Mouse (Mus musculus): ENCODE measurements at regions not wholly inside any gene's neighbourhood (a gene's known extent, or its start where the extent isn't known, plus 50 kb on each side); places are given as distances from the start of the nearest gene placed in this dataset.

GRCm38 (mm10) chr8:92072254-92072615 lies 270.4 kb upstream of the Irx3 start:
- Histone ChIP-seq H3K9me3 (ENCODE audit: control insufficient read depth, low read length) (no peaks in the 10 kb centered on the region), H3K4me1 (ENCODE audit: control insufficient read depth, insufficient read depth, low read length) (peaks cover 6% of the 10 kb centered on the region; the same call in 1 of the 2 replicates), H3K36me3 (ENCODE audit: control insufficient read depth, insufficient read depth, low read length) (no peaks in the 10 kb centered on the region), H3K4me2 (ENCODE audit: low read depth) (no peak overlapping the region), H3K4me3 (ENCODE audit: low read depth, low read length) (no peak overlapping the region), H3K9ac (ENCODE audit: low read length) (no peak overlapping the region), H3K27me3 (ENCODE audit: control insufficient read depth, insufficient read depth, low read length) (peaks cover 12% of the 10 kb centered on the region; the same call in 1 of the 2 replicates), H3K27ac (ENCODE audit: low read depth, low read length) (no peak overlapping the region)
- DNase-seq (ENCODE audit: low spot score) (no peak), ATAC-seq (ENCODE audit: insufficient read depth, low FRiP score, low TSS enrichment) (no peak)
- WGBS, result 15% methylated on average over 6 of the region's 6 CpGs

GRCm38 (mm10) chr8:92071305-92072253 lies 269.7 kb upstream of the Irx3 start:
- Histone ChIP-seq H3K27ac (ENCODE audit: low read depth, low read length) (no peak overlapping the region), H3K4me1 (ENCODE audit: control insufficient read depth, insufficient read depth, low read length) (peaks cover 6% of the 10 kb centered on the region; the same call in 1 of the 2 replicates), H3K9me3 (ENCODE audit: control insufficient read depth, low read length) (no peaks in the 10 kb centered on the region), H3K27me3 (ENCODE audit: control insufficient read depth, insufficient read depth, low read length) (peaks cover 12% of the 10 kb centered on the region; the same call in 1 of the 2 replicates), H3K4me3 (ENCODE audit: low read depth, low read length) (no peak overlapping the region), H3K4me2 (ENCODE audit: low read depth) (no peak overlapping the region), H3K36me3 (ENCODE audit: control insufficient read depth, insufficient read depth, low read length) (no peaks in the 10 kb centered on the region), H3K9ac (ENCODE audit: low read length) (no peak overlapping the region)
- 29% methylated on average over 21 of the region's 21 CpGs for WGBS
- ATAC-seq (ENCODE audit: insufficient read depth, low FRiP score, low TSS enrichment), result no peak
- no peak for DNase-seq (ENCODE audit: low spot score)

GRCm38 (mm10) chr8:92070704-92071103 lies 268.8 kb upstream of the Irx3 start:
- no peak overlapping the region for H3K4me3 ChIP-seq (ENCODE audit: low read depth, low read length)
- H3K27ac ChIP-seq (ENCODE audit: low read depth, low read length), result no peak overlapping the region
- DNase-seq (ENCODE audit: low spot score), result no peak
- no peaks in the 10 kb centered on the region for H3K36me3 ChIP-seq (ENCODE audit: control insufficient read depth, insufficient read depth, low read length)
- H3K9me3 ChIP-seq (ENCODE audit: control insufficient read depth, low read length), result no peaks in the 10 kb centered on the region
- no peak for ATAC-seq (ENCODE audit: insufficient read depth, low FRiP score, low TSS enrichment)
- H3K9ac ChIP-seq (ENCODE audit: low read length), result no peak overlapping the region
- WGBS, result 15% methylated on average over 8 of the region's 8 CpGs
- peaks cover 12% of the 10 kb centered on the region for H3K4me1 ChIP-seq (ENCODE audit: control insufficient read depth, insufficient read depth, low read length)
- H3K4me2 ChIP-seq (ENCODE audit: low read depth), result no peak overlapping the region
- peaks cover 12% of the 10 kb centered on the region; the same call in 1 of the 2 replicates for H3K27me3 ChIP-seq (ENCODE audit: control insufficient read depth, insufficient read depth, low read length)

- H3K27ac ChIP-seq (ENCODE audit: low read depth, low read length), result no peak overlapping the region
- peak; percentile 55 for DNase-seq (ENCODE audit: low spot score)
- peaks cover 5% of the 10 kb centered on the region; the same call in 1 of the 2 replicates for H3K27me3 ChIP-seq (ENCODE audit: control insufficient read depth, insufficient read depth, low read length)
- no peaks in the 10 kb centered on the region for H3K9me3 ChIP-seq (ENCODE audit: control insufficient read depth, low read length)
- 12% methylated on average over 8 of the region's 8 CpGs for WGBS
- no peak overlapping the region for H3K9ac ChIP-seq (ENCODE audit: low read length)
- peaks cover 22% of the 10 kb centered on the region for H3K4me1 ChIP-seq (ENCODE audit: control insufficient read depth, insufficient read depth, low read length)
- peak; percentile 53; the same call in 1 of the 2 replicates for ATAC-seq (ENCODE audit: insufficient read depth, low FRiP score, low TSS enrichment)
- no peaks in the 10 kb centered on the region for H3K36me3 ChIP-seq (ENCODE audit: control insufficient read depth, insufficient read depth, low read length)
- H3K4me3 ChIP-seq (ENCODE audit: low read depth, low read length), result no peak overlapping the region
- no peak overlapping the region for H3K4me2 ChIP-seq (ENCODE audit: low read depth)
Observed at GRCm38 (mm10) chr8:92066435-92066834, 264.6 kb upstream of the Irx3 start.

GRCm38 (mm10) chr8:92065554-92066239 lies 263.8 kb upstream of the Irx3 start:
- ATAC-seq (ENCODE audit: insufficient read depth, low FRiP score, low TSS enrichment) (no peak), DNase-seq (ENCODE audit: low spot score) (peak; percentile 44)
- H3K9ac ChIP-seq (ENCODE audit: low read length), result no peak overlapping the region
- H3K4me2 ChIP-seq (ENCODE audit: low read depth), result no peak overlapping the region
- H3K27ac ChIP-seq (ENCODE audit: low read depth, low read length), result no peak overlapping the region
- H3K36me3 ChIP-seq (ENCODE audit: control insufficient read depth, insufficient read depth, low read length), result no peaks in the 10 kb centered on the region
- H3K27me3 ChIP-seq (ENCODE audit: control insufficient read depth, insufficient read depth, low read length), result 0 out of 2 replicates have a peak, but pooled peaks cover 2% of the 10 kb centered on the region
- no peak overlapping the region for H3K4me3 ChIP-seq (ENCODE audit: low read depth, low read length)
- H3K4me1 ChIP-seq (ENCODE audit: control insufficient read depth, insufficient read depth, low read length), result peaks cover 22% of the 10 kb centered on the region
- WGBS, result 3% methylated on average over 7 of the region's 9 CpGs
- H3K9me3 ChIP-seq (ENCODE audit: control insufficient read depth, low read length), result no peaks in the 10 kb centered on the region

- H3K4me1 ChIP-seq (ENCODE audit: control insufficient read depth, insufficient read depth, low read length), result peaks cover 22% of the 10 kb centered on the region
- no peak overlapping the region for H3K27ac ChIP-seq (ENCODE audit: low read depth, low read length)
- no peaks in the 10 kb centered on the region for H3K36me3 ChIP-seq (ENCODE audit: control insufficient read depth, insufficient read depth, low read length)
- ATAC-seq (ENCODE audit: insufficient read depth, low FRiP score, low TSS enrichment) (no peak), DNase-seq (ENCODE audit: low spot score) (no peak)
- H3K4me2 ChIP-seq (ENCODE audit: low read depth), result no peak overlapping the region
- WGBS, result 14% methylated on average over 4 of the region's 4 CpGs
- H3K27me3 ChIP-seq (ENCODE audit: control insufficient read depth, insufficient read depth, low read length), result no peaks in the 10 kb centered on the region
- H3K9me3 ChIP-seq (ENCODE audit: control insufficient read depth, low read length), result no peaks in the 10 kb centered on the region
- H3K4me3 ChIP-seq (ENCODE audit: low read depth, low read length), result no peak overlapping the region
- H3K9ac ChIP-seq (ENCODE audit: low read length), result no peak overlapping the region
Observed at GRCm38 (mm10) chr8:92064971-92065370, 263.1 kb upstream of the Irx3 start.

- Histone ChIP-seq H3K4me3 (ENCODE audit: low read depth, low read length) (no peak overlapping the region), H3K4me2 (ENCODE audit: low read depth) (no peak overlapping the region), H3K9ac (ENCODE audit: low read length) (no peak overlapping the region), H3K36me3 (ENCODE audit: control insufficient read depth, insufficient read depth, low read length) (no peaks in the 10 kb centered on the region), H3K27me3 (ENCODE audit: control insufficient read depth, insufficient read depth, low read length) (no peaks in the 10 kb centered on the region), H3K9me3 (ENCODE audit: control insufficient read depth, low read length) (no peaks in the 10 kb centered on the region), H3K27ac (ENCODE audit: low read depth, low read length) (no peak overlapping the region), H3K4me1 (ENCODE audit: control insufficient read depth, insufficient read depth, low read length) (peaks cover 22% of the 10 kb centered on the region)
- ATAC-seq (ENCODE audit: insufficient read depth, low FRiP score, low TSS enrichment) (0 out of 2 replicates have a peak, but pooled peaks have one; percentile 27), DNase-seq (ENCODE audit: low spot score) (peak; percentile 40)
- 12% methylated on average over 9 of the region's 9 CpGs for WGBS
Observed at GRCm38 (mm10) chr8:92064175-92064821, 262.4 kb upstream of the Irx3 start.

GRCm38 (mm10) chr8:92063333-92063732 lies 261.5 kb upstream of the Irx3 start:
- Histone ChIP-seq H3K27me3 (ENCODE audit: control insufficient read depth, insufficient read depth, low read length) (no peaks in the 10 kb centered on the region), H3K36me3 (ENCODE audit: control insufficient read depth, insufficient read depth, low read length) (no peaks in the 10 kb centered on the region), H3K9ac (ENCODE audit: low read length) (no peak overlapping the region), H3K4me2 (ENCODE audit: low read depth) (no peak overlapping the region), H3K27ac (ENCODE audit: low read depth, low read length) (no peak overlapping the region), H3K4me3 (ENCODE audit: low read depth, low read length) (no peak overlapping the region), H3K9me3 (ENCODE audit: control insufficient read depth, low read length) (no peaks in the 10 kb centered on the region), H3K4me1 (ENCODE audit: control insufficient read depth, insufficient read depth, low read length) (peaks cover 22% of the 10 kb centered on the region)
- ATAC-seq (ENCODE audit: insufficient read depth, low FRiP score, low TSS enrichment) (no peak), DNase-seq (ENCODE audit: low spot score) (no peak)
- 73% methylated on average over 4 of the region's 4 CpGs for WGBS
